In the genomic region with DNA sequence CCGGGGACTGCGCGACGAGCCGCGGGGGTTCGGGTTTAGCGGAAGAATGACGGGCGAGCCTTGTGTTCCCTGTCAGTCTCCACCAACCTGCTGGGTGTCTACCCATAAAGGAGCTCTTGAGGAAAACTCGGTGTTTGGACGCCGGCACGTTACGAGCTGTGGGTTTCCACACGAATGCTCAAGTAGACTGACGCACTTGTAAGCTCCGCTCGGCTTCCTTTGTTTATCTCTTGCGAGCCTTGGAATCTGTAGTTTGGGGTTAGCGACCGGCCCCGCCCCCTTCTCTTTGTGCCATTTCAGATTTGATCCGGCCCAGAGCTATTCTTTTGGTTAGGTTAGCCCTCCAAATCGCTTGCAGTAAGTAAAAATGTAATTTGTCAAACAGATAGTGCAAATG, we compare ENCODE assay signal across 7 mouse cellular contexts. TPM values are rescaled to one million over a fixed set of nuclear protein-coding genes. Genes with fewer than 3 reads are reported as not detected.
DNase-seq lines count a peak whose midpoint lies in the region; ATAC-seq and TF ChIP-seq lines count a peak whose summit lies in the region.

No protein-coding gene starts in this region.

- peak overlapping the region; percentile 86 for H3K27ac ChIP-seq in testis, adult 2 months (ENCODE audit: control insufficient read depth, insufficient read depth, low read depth, low read length)
- H3K27ac ChIP-seq in heart, postnatal 0 days (ENCODE audit: low read depth): peak overlapping the region; percentile 92
- peak overlapping the region; percentile 90 for H3K27ac ChIP-seq in liver, embryonic 12.5 days
- H3K27ac ChIP-seq in neural tube, embryonic 12.5 days: peak overlapping the region; percentile 79

- no peaks in the 10 kb centered on the region for H3K9me3 ChIP-seq in heart, postnatal 0 days (replicated peaks; ENCODE audit: control insufficient read depth, low read length)
- H3K9me3 ChIP-seq in liver, embryonic 12.5 days (replicated peaks): no peaks in the 10 kb centered on the region
- H3K9me3 ChIP-seq in neural tube, embryonic 12.5 days: no peaks in the 10 kb centered on the region

- H3K27me3 ChIP-seq in testis, adult 2 months (ENCODE audit: control insufficient read depth, insufficient read depth, low read length): no peaks in the 10 kb centered on the region
- no peaks in the 10 kb centered on the region for H3K27me3 ChIP-seq in heart, postnatal 0 days (ENCODE audit: control insufficient read depth, insufficient read depth, low read length)
- no peaks in the 10 kb centered on the region for H3K27me3 ChIP-seq in liver, embryonic 12.5 days (replicated peaks)
- no peaks in the 10 kb centered on the region for H3K27me3 ChIP-seq in neural tube, embryonic 12.5 days (replicated peaks)

- no peak for DNase-seq in testis, postnatal 14 days (ENCODE audit: low spot score)
- peak; percentile 40 for DNase-seq in brain, embryonic 18.5 days (ENCODE audit: low read depth, low spot score)
- peak; percentile 51 for DNase-seq in heart, postnatal 0 days (ENCODE audit: low spot score)
- no peak for DNase-seq in layer of hippocampus, adult 11-12 months (ENCODE audit: low spot score)

- under 1% methylated on average over 25 of the region's 25 CpGs for WGBS in heart, postnatal 0 days
- WGBS in liver, embryonic 12.5 days (ENCODE audit: insufficient replicate concordance): under 1% methylated on average over 25 of the region's 25 CpGs
- under 1% methylated on average over 25 of the region's 25 CpGs for WGBS in neural tube, embryonic 12.5 days

- TF ChIP-seq EP300 in heart, postnatal 0 days (IDR thresholded peaks at IDR 0.05; ENCODE audit: low read depth): no peak

- H3K4me2 ChIP-seq in heart, postnatal 0 days (ENCODE audit: low read depth, low read length): peak overlapping the region; percentile 91
- H3K4me2 ChIP-seq in liver, embryonic 12.5 days: peak overlapping the region; percentile 76
- peak overlapping the region; percentile 55 for H3K4me2 ChIP-seq in neural tube, embryonic 12.5 days (replicated peaks)

- H3K4me3 ChIP-seq in testis, adult 2 months (ENCODE audit: control insufficient read depth, low read depth, low read length): peak overlapping the region; percentile 97
- H3K4me3 ChIP-seq in heart, postnatal 0 days (ENCODE audit: low read depth, low read length): peak overlapping the region; percentile 82
- H3K4me3 ChIP-seq in liver, embryonic 12.5 days: peak overlapping the region; percentile 84
- peak overlapping the region; percentile 74 for H3K4me3 ChIP-seq in neural tube, embryonic 12.5 days

- no peaks in the 10 kb centered on the region for H3K36me3 ChIP-seq in testis, adult 2 months (ENCODE audit: control insufficient read depth, insufficient read depth, low read length)
- no peaks in the 10 kb centered on the region for H3K36me3 ChIP-seq in heart, postnatal 0 days (replicated peaks; ENCODE audit: control insufficient read depth, insufficient read depth, low read length)
- H3K36me3 ChIP-seq in liver, embryonic 12.5 days: no peaks in the 10 kb centered on the region
- H3K36me3 ChIP-seq in neural tube, embryonic 12.5 days: no peaks in the 10 kb centered on the region

- H3K4me1 ChIP-seq in testis, adult 2 months (ENCODE audit: control insufficient read depth, insufficient read depth, low read length): no peaks in the 10 kb centered on the region
- peaks cover 12% of the 10 kb centered on the region for H3K4me1 ChIP-seq in heart, postnatal 0 days (ENCODE audit: control insufficient read depth, insufficient read depth)
- peaks cover 22% of the 10 kb centered on the region for H3K4me1 ChIP-seq in liver, embryonic 12.5 days
- peaks cover 4% of the 10 kb centered on the region; the same call in 1 of the 2 replicates for H3K4me1 ChIP-seq in neural tube, embryonic 12.5 days

- TF ChIP-seq CTCF in testis, adult 2 months (IDR thresholded peaks at IDR 0.05; ENCODE audit: control insufficient read depth, insufficient read depth, insufficient replicate concordance, low read depth, low read length): no peak; the same call in 1 of the 2 replicates
- TF ChIP-seq CTCF in heart, postnatal 0 days (IDR thresholded peaks at IDR 0.05; ENCODE audit: low read depth): no peak

- H3K9ac ChIP-seq in heart, postnatal 0 days (replicated peaks; ENCODE audit: low read depth, low read length): peak overlapping the region; percentile 69
- peak overlapping the region; percentile 82 for H3K9ac ChIP-seq in liver, embryonic 12.5 days
- H3K9ac ChIP-seq in neural tube, embryonic 12.5 days: peak overlapping the region; percentile 81

- no peak; the same call in 1 of the 2 replicates for TF ChIP-seq POLR2A in testis, adult 2 months (IDR thresholded peaks at IDR 0.05; ENCODE audit: control insufficient read depth, low read depth, low read length)

- peak; percentile 4; the same call in 1 of the 2 replicates for ATAC-seq in heart, postnatal 0 days (ENCODE audit: insufficient read depth, low read depth)
- peak; percentile 5 for ATAC-seq in liver, embryonic 12.5 days
- ATAC-seq in neural tube, embryonic 12.5 days (ENCODE audit: low FRiP score, low read depth): peak; percentile 71

RNA-seq across cellular contexts. Expression of a gene that starts 0.6 kb away (rescaled TPM):
- 3.6 and 4.4 TPM in 2 replicates for polyA plus RNA-seq in testis, adult 2 months (2012; rRNA removed)
- 5.3 and 9.1 TPM in 2 replicates for total RNA-seq in heart, postnatal 0 days (2014; rRNA removed; ENCODE audit: low replicate concordance)
- polyA plus RNA-seq in heart, postnatal 0 days (2015; fragmentation: Nextera tagmentation; extraction: Ambion mirVana): 3.7 and 4.0 TPM in 2 replicates
- polyA plus RNA-seq in liver, embryonic 12.5 days (2016; fragmentation: Nextera tagmentation; extraction: Ambion mirVana): 5.7 and 6.2 TPM in 2 replicates
- polyA plus RNA-seq in neural tube, embryonic 12.5 days (2016; fragmentation: Nextera tagmentation; extraction: Ambion mirVana): 38.3 and 38.7 TPM in 2 replicates

RNA-seq across cellular contexts. Expression of a gene that starts 10.8 kb away (rescaled TPM):
- polyA plus RNA-seq in testis, adult 2 months (2012; rRNA removed): 5.5 and 6.0 TPM in 2 replicates
- 2.5 and 47.4 TPM in 2 replicates for total RNA-seq in heart, postnatal 0 days (2014; rRNA removed; ENCODE audit: low replicate concordance)
- 62.9 and 64.7 TPM in 2 replicates for polyA plus RNA-seq in heart, postnatal 0 days (2015; fragmentation: Nextera tagmentation; extraction: Ambion mirVana)
- polyA plus RNA-seq in liver, embryonic 12.5 days (2016; fragmentation: Nextera tagmentation; extraction: Ambion mirVana): 113 and 118 TPM in 2 replicates
- 139 and 144 TPM in 2 replicates for polyA plus RNA-seq in neural tube, embryonic 12.5 days (2016; fragmentation: Nextera tagmentation; extraction: Ambion mirVana)

Comparison
In these comparisons a context has a peak if more than half of its experiments do, and no peak if none do; other contexts are left out.
1. DNase-seq: peak in brain, embryonic 18.5 days (single experiment) and heart, postnatal 0 days (single experiment); none in testis, postnatal 14 days (single experiment) and layer of hippocampus, adult 11-12 months (single experiment).
2. ATAC-seq: peak in every context shown above with its lines; median percentile 71 in neural tube, embryonic 12.5 days; 5 in liver, embryonic 12.5 days; 4 in heart, postnatal 0 days.
3. Peak in every context shown above with its lines, with median percentiles within 50 percentile points of each other: H3K27ac ChIP-seq, H3K4me3 ChIP-seq, H3K4me2 ChIP-seq and H3K9ac ChIP-seq.